Mouse (Mus musculus): ENCODE data around the gene Gm28038.

The Gm28038 gene

GRCm38 (mm10) chr2:30345971-30346676, 65.3 kb downstream of the Gm28038 start:
- WGBS: 89% methylated on average over 7 of the region's 7 CpGs

- WGBS: 90% methylated on average over 6 of the region's 6 CpGs
Measured at GRCm38 (mm10) chr2:30349196-30349595, 68.4 kb downstream of the Gm28038 start.
